In the genomic region with DNA sequence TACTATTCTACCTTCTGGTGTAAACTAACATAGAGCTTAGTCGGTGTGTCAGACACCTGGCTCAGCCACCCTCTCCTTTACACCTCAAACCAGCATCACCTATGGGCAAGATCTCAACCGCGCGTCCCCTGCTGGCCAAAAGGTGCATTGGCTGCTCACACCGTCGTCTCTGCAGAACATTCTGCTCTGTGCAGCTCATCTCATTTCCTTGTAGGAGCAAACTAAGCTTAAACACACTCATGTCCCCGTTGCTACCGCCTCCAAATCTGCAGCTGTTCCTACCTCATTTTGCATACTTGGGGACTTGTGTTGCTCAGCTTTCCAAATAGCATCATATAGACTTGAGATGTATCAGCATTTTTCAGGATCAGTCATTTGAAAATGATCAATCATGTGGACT, we compare ENCODE assay signal across 8 mouse cellular contexts. TPM values are rescaled to one million over a fixed set of nuclear protein-coding genes. Genes with fewer than 3 reads are reported as not detected.
A peak's percentile ranks its signal among the peaks of the same experiment; 100 is the strongest.
DNase-seq lines count a peak whose midpoint lies in the region; ATAC-seq lines count a peak whose summit lies in the region.

No protein-coding gene starts in this region.

- H3K36me3 ChIP-seq in forebrain, embryonic 13.5 days (ENCODE audit: poor library complexity, severe bottlenecking): peaks cover 48% of the 10 kb centered on the region
- H3K36me3 ChIP-seq in forebrain, embryonic 12.5 days (replicated peaks): peaks cover 40% of the 10 kb centered on the region
- peaks cover 26% of the 10 kb centered on the region for H3K36me3 ChIP-seq in neural tube, embryonic 15.5 days
- H3K36me3 ChIP-seq in splenic B cell, adult 2 months (ENCODE audit: control insufficient read depth, insufficient read depth, low read length, poor library complexity, severe bottlenecking): no peaks in the 10 kb centered on the region

- ATAC-seq in forebrain, embryonic 13.5 days: 0 out of 2 replicates have a peak, but pooled peaks have one; percentile 25
- ATAC-seq in forebrain, embryonic 12.5 days (ENCODE audit: low FRiP score): no peak
- no peak for ATAC-seq in neural tube, embryonic 15.5 days (ENCODE audit: low FRiP score)

- H3K27ac ChIP-seq in forebrain, embryonic 13.5 days: no peak overlapping the region
- H3K27ac ChIP-seq in forebrain, embryonic 12.5 days: no peak overlapping the region
- H3K27ac ChIP-seq in neural tube, embryonic 15.5 days (replicated peaks): no peak overlapping the region

- no peaks in the 10 kb centered on the region for H3K9me3 ChIP-seq in forebrain, embryonic 13.5 days (replicated peaks)
- H3K9me3 ChIP-seq in forebrain, embryonic 12.5 days: no peaks in the 10 kb centered on the region
- H3K9me3 ChIP-seq in neural tube, embryonic 15.5 days (replicated peaks): no peaks in the 10 kb centered on the region

- H3K4me2 ChIP-seq in forebrain, embryonic 13.5 days: no peak overlapping the region
- no peak overlapping the region for H3K4me2 ChIP-seq in forebrain, embryonic 12.5 days
- no peak overlapping the region for H3K4me2 ChIP-seq in neural tube, embryonic 15.5 days

- 16% methylated on average over 8 of the region's 8 CpGs for WGBS in forebrain, embryonic 13.5 days
- WGBS in forebrain, embryonic 12.5 days: 24% methylated on average over 8 of the region's 8 CpGs
- WGBS in neural tube, embryonic 15.5 days: 29% methylated on average over 8 of the region's 8 CpGs

- intact Hi-C loops in left cerebral cortex, postnatal 4 days (cut with DNase I): no loop called here

- no peak overlapping the region for H3K9ac ChIP-seq in forebrain, embryonic 13.5 days
- H3K9ac ChIP-seq in forebrain, embryonic 12.5 days: no peak overlapping the region
- no peak overlapping the region for H3K9ac ChIP-seq in neural tube, embryonic 15.5 days (replicated peaks)

- DNase-seq in neural tube, embryonic 10.5 days (ENCODE audit: extremely low spot score, low spot score): peak; percentile 44
- DNase-seq in embryo, embryonic 10.5 days (ENCODE audit: low spot score): peak; percentile 40
- peak; percentile 32 for DNase-seq in left cerebral cortex, postnatal 4 days
- peak; percentile 59 for DNase-seq in splenic B cell, adult 2 months (ENCODE audit: low read depth, low spot score)
- DNase-seq in gastrocnemius, postnatal 4 days (ENCODE audit: low spot score in 2 of 2): no peak

- H3K4me3 ChIP-seq in forebrain, embryonic 13.5 days: no peak overlapping the region
- no peak overlapping the region for H3K4me3 ChIP-seq in forebrain, embryonic 12.5 days (replicated peaks)
- no peak overlapping the region for H3K4me3 ChIP-seq in neural tube, embryonic 15.5 days (replicated peaks)

- H3K4me1 ChIP-seq in forebrain, embryonic 13.5 days: no peaks in the 10 kb centered on the region
- H3K4me1 ChIP-seq in forebrain, embryonic 12.5 days: no peaks in the 10 kb centered on the region
- no peaks in the 10 kb centered on the region for H3K4me1 ChIP-seq in neural tube, embryonic 15.5 days

- no peaks in the 10 kb centered on the region for H3K27me3 ChIP-seq in forebrain, embryonic 13.5 days
- no peaks in the 10 kb centered on the region for H3K27me3 ChIP-seq in forebrain, embryonic 12.5 days
- no peaks in the 10 kb centered on the region for H3K27me3 ChIP-seq in neural tube, embryonic 15.5 days (replicated peaks)
- no peaks in the 10 kb centered on the region for H3K27me3 ChIP-seq in splenic B cell, adult 2 months (ENCODE audit: control insufficient read depth, insufficient read depth, low read length, poor library complexity, severe bottlenecking)

RNA-seq across cellular contexts. Expression of gene Bag2, which starts 14.7 kb away (rescaled TPM):
- polyA plus RNA-seq in forebrain, embryonic 13.5 days (2015; fragmentation: Nextera tagmentation; extraction: Ambion mirVana): 25.0 and 25.4 TPM in 2 replicates
- 28.3 and 29.0 TPM in 2 replicates for polyA plus RNA-seq in forebrain, embryonic 12.5 days (2016; fragmentation: Nextera tagmentation; extraction: Ambion mirVana)
- 24.2 and 29.9 TPM in 2 replicates for polyA plus RNA-seq in neural tube, embryonic 15.5 days (2015; fragmentation: Nextera tagmentation; extraction: Ambion mirVana)
- 10 to 100 TPM; 14.4 to 17.6 TPM for total RNA-seq in left cerebral cortex, postnatal 4 days (2021)
- 10 to 100 TPM; 40.1 to 51.1 TPM for total RNA-seq in gastrocnemius, postnatal 4 days (2021)

RNA-seq across cellular contexts. Expression of gene Rab23, which starts 23.2 kb away (rescaled TPM):
- polyA plus RNA-seq in forebrain, embryonic 13.5 days (2015; fragmentation: Nextera tagmentation; extraction: Ambion mirVana): 28.4 and 31.9 TPM in 2 replicates
- 30.7 and 32.3 TPM in 2 replicates for polyA plus RNA-seq in forebrain, embryonic 12.5 days (2016; fragmentation: Nextera tagmentation; extraction: Ambion mirVana)
- polyA plus RNA-seq in neural tube, embryonic 15.5 days (2015; fragmentation: Nextera tagmentation; extraction: Ambion mirVana): 31.1 and 32.4 TPM in 2 replicates
- total RNA-seq in left cerebral cortex, postnatal 4 days (2021): 10 to 100 TPM; 33.9 to 34.2 TPM
- 10 to 100 TPM; 18.4 to 19.7 TPM for total RNA-seq in gastrocnemius, postnatal 4 days (2021)

Comparison
In these comparisons a context has a peak if more than half of its experiments do, and no peak if none do; other contexts are left out.
1. DNase-seq: peak in neural tube, embryonic 10.5 days (single experiment), embryo, embryonic 10.5 days (single experiment), left cerebral cortex, postnatal 4 days (single experiment) and splenic B cell, adult 2 months (single experiment); none in gastrocnemius, postnatal 4 days (0 of 2).